Mouse (Mus musculus) left cerebral cortex, adult 11 months (tissue): Measurements from ENCODE around the gene Baz1a.

ENCODE experiments used
- DNase-seq: peaks from one replicate; pipeline ENCODE4 v3.0.0; 2022; ENCODE audit warnings: low spot score

Baz1a gene

GRCm38 (mm10) chr12:55013626-55014398 is at the start of gene Baz1a:
Baz1a (minus strand) TSS chr12:55014348.
- no peak for DNase-seq

GRCm38 (mm10) chr12:55062141-55062540 is 48.0 kb upstream of the Baz1a start:
- DNase-seq = no peak

GRCm38 (mm10) chr12:55061006-55061405 is 46.9 kb upstream of the Baz1a start:
- DNase-seq = no peak

GRCm38 (mm10) chr12:55060212-55060898 is 46.2 kb upstream of the Baz1a start:
- DNase-seq = no peak

GRCm38 (mm10) chr12:55059812-55060211 is 45.7 kb upstream of the Baz1a start:
- DNase-seq = no peak

- DNase-seq = no peak
Measured at GRCm38 (mm10) chr12:55058865-55059615, 44.9 kb upstream of the Baz1a start.

GRCm38 (mm10) chr12:55056703-55057102 is 42.6 kb upstream of the Baz1a start:
- no peak for DNase-seq

GRCm38 (mm10) chr12:55054551-55055241 is 40.5 kb upstream of the Baz1a start:
- DNase-seq = no peak

GRCm38 (mm10) chr12:55053267-55053666 is 39.1 kb upstream of the Baz1a start:
- no peak for DNase-seq

GRCm38 (mm10) chr12:55051210-55052173 is 37.3 kb upstream of the Baz1a start:
- DNase-seq = no peak

GRCm38 (mm10) chr12:55049731-55050353 is 35.7 kb upstream of the Baz1a start:
- no peak for DNase-seq

GRCm38 (mm10) chr12:55041011-55041410 is 26.9 kb upstream of the Baz1a start:
- no peak for DNase-seq

GRCm38 (mm10) chr12:55027088-55027487 is 12.9 kb upstream of the Baz1a start:
- DNase-seq = no peak

GRCm38 (mm10) chr12:55023284-55023683 is 9.1 kb upstream of the Baz1a start:
- no peak for DNase-seq

- DNase-seq = no peak
Measured at GRCm38 (mm10) chr12:55019421-55019877, 5.3 kb upstream of the Baz1a start.

- DNase-seq = no peak
Measured at GRCm38 (mm10) chr12:55017119-55017721, 3.1 kb upstream of the Baz1a start.

- no peak for DNase-seq
Measured at GRCm38 (mm10) chr12:55016339-55017118, 2.4 kb upstream of the Baz1a start.

- DNase-seq = no peak
Measured at GRCm38 (mm10) chr12:55015428-55015827, 1.3 kb upstream of the Baz1a start.

- no peak for DNase-seq
Measured at GRCm38 (mm10) chr12:55013031-55013430, 1.1 kb downstream of the Baz1a start.
